Mouse (Mus musculus) kidney, postnatal 10 days (tissue): ENCODE measurements around the gene Plb1.

Experiments
- DNase-seq: peaks from one replicate; pipeline ENCODE4 v3.0.0; 2021; ENCODE audit warnings: mixed read lengths

Gene Plb1

DNA sequence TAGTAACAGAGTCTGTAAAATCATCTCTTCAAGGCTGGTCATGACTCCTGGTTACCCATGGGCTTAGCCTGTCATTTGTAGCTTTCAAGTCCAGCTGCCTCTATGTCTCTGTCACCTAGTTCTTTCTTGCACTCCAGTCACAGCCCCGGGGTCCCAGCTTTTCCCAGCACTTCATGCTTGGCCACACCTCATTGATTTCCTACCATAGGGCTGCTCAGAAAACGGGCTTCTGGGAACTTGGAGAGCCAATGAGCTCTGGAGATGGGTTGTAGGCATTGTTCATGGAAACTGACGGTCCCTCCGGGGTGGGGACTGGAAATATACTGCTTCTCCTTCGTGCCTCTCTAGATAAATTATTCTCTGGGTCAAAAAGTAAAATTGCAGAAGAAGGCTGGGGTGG is 28.2 kb downstream of the Plb1 start:
- DNase-seq: peak; percentile 13

GRCm38 (mm10) chr5:32261251-32261650 is 28.7 kb downstream of the Plb1 start:
- DNase-seq: no peak

- no peak for DNase-seq
Observed at GRCm38 (mm10) chr5:32262534-32262933, 30.0 kb downstream of the Plb1 start.

- no peak for DNase-seq
Observed at GRCm38 (mm10) chr5:32272502-32272901, 40.0 kb downstream of the Plb1 start.

DNA sequence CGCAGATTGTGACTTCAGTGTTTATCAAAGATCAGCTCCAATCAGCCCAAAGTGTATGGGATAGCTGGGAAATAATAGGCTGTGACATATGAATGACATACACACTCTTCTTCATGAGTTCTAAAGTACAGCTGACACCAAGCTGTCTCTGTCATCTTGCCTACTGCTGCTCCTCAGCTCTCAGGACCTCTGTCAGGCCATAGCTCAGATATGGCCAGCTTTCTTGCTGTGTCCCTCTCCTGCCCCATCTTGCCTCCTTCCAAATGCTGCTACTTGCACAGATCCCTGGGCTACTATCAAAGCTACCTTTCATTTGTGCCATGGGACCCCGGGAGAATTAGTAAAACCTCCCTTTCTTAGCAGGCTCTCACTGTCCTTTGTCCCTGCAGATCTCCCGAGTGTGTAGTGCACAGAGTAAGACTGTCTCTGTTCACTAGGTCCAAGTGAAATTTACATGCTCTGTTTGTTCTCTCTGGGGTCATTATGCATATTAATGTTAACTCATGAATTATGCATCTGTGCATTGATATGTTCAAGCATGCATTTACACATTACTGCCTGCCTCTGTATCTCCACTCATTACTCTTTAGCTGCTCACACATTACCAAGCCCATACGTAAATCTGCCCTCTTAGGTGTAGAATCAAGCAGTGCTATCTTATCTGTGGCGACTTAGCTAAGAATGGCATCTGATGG is 45.6 kb downstream of the Plb1 start:
- no peak for DNase-seq

DNA sequence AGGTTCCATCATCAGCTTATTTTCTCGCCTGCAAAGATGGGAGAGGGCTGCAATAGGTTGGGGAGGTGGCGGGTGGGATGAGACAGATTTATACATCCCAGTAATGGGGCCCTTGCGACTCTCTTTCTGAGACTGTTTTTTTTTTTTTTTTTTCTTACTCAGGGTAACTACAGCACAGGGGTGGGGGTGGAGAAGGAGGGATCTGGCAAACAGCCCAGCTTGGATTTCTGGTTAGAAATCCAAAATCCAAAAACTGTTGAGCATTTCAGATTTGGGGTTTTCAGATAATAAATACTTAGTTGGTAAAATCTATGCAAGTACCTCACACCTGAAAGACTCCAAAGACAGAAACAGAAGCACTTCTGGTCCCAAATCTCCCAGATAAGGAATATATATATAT is 47.6 kb downstream of the Plb1 start:
- no peak for DNase-seq

GRCm38 (mm10) chr5:32282345-32282744 is 49.8 kb downstream of the Plb1 start:
- DNase-seq: no peak

GRCm38 (mm10) chr5:32283457-32283856 is 50.9 kb downstream of the Plb1 start:
- DNase-seq: no peak

- DNase-seq: no peak
Observed at GRCm38 (mm10) chr5:32286315-32286714, 53.8 kb downstream of the Plb1 start.

- no peak for DNase-seq
Observed at GRCm38 (mm10) chr5:32288021-32288420, 55.5 kb downstream of the Plb1 start.

- DNase-seq: no peak
Observed at GRCm38 (mm10) chr5:32291316-32291715, 58.8 kb downstream of the Plb1 start.

DNA sequence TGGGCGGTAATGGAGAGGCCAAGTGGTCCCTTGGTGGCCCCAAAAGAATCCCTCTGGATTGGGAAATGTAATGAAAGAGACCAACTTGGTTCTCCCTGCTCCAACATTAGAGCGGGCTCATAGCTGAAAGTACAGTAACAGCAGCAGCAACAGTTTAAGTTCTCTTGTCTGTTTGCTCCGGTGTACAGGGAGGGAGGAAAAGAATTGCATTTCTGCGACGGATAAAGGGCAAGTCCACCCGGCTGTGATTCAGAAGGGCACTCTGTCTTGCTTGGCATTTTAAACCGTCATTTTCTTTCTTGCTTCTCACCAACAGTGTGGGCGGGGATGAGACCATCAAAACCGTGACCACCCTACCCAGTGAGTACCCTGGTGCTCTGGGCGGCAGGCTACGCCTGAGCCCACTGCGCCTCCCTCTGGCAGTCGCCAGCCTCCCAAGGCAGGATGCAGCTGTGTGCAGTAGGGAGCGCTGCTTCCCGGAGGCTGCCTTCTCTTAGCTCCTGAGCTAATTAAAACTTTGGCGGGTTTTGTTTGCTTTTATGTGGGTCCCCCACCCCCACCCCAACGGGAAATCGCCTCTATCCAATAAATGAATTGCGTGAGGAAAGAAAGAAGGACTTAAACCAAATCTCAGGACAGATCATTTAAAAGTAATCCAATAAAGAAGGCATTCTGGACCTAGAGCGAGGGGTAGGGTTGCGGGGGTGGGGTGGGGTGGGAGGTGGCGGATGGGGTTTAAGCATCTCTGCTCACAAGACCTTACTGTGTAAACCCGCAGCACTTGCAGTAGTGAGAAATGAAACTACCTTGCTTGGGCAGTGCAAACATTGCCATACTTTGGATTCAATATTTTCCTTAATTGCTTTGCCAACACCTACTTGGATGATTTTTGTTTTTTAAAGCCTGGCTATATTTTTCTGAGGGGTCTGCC is 70.7 kb downstream of the Plb1 start:
- peak; percentile 79 for DNase-seq

DNA sequence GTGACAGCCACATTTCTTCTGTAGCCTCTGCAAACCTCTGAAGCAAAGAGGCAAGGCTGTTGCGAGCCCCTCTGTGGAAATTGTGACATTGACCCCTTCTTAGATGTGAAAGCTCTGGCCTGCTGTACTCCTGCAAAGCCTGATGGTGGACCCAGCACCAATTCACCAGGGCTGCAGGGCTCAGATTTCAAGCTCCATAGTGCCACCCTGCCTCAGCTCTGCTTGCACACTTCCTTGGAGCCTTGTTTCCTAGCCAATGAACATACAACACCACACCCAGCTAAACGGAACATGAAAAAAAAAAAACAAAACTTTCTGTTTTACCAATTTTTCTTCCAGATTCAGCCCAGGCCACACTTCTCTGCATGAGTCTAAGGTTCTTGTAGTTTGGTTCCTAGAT is 74.6 kb downstream of the Plb1 start:
- DNase-seq: no peak

- DNase-seq: no peak
Observed at GRCm38 (mm10) chr5:32308647-32309046, 76.1 kb downstream of the Plb1 start.

DNA sequence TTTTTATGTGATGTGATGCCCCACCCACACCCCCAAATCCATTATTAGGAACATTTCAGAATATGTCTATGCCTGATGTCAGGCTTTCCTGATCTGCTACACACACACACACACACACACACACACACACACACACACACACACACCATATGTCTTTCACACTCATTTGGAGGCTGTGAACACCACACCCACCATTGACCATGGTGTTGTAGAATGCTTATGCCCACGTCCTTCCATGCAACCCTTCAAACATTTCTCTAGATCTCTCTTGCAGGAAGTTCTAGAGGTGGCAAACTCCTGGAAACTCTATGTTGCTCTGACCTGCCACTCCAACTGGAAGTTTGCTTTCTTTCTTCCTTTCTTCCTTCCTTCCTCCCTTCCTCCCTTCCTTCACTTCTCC is 77.2 kb downstream of the Plb1 start:
- DNase-seq: no peak

GRCm38 (mm10) chr5:32310802-32311201 is 78.3 kb downstream of the Plb1 start:
- DNase-seq: no peak

DNA sequence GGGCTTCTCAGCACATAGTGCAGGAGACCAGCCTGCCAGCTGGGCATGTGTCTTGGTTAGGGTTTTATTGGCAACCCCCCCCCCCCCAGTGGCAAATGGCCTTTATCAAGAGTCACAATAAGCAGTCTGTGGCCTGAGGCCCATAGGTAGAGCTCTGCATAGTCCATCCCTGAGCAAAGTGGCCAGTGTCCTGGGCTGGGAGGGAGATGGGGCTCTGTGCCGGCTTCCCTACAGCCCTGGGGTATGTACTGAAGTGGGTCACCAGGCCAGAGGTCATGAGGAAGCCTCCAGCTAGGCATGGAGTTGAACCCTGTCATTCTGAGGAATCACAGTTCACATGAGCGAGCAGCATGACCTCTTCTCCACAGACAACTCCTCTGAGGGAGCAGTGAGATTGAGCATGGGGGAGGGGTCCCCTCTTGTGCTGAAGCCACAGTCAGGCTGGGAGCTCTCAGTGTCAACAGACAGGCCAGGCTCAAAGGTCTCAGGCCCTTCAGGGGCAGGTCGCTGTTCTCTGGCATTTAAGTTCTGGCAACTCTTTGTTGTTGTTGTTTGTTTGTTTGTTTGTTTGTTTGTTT is 79.2 kb downstream of the Plb1 start:
- DNase-seq: no peak

- no peak for DNase-seq
Observed at GRCm38 (mm10) chr5:32313671-32314070, 81.2 kb downstream of the Plb1 start.

- no peak for DNase-seq
Observed at GRCm38 (mm10) chr5:32314731-32315130, 82.2 kb downstream of the Plb1 start.

DNA sequence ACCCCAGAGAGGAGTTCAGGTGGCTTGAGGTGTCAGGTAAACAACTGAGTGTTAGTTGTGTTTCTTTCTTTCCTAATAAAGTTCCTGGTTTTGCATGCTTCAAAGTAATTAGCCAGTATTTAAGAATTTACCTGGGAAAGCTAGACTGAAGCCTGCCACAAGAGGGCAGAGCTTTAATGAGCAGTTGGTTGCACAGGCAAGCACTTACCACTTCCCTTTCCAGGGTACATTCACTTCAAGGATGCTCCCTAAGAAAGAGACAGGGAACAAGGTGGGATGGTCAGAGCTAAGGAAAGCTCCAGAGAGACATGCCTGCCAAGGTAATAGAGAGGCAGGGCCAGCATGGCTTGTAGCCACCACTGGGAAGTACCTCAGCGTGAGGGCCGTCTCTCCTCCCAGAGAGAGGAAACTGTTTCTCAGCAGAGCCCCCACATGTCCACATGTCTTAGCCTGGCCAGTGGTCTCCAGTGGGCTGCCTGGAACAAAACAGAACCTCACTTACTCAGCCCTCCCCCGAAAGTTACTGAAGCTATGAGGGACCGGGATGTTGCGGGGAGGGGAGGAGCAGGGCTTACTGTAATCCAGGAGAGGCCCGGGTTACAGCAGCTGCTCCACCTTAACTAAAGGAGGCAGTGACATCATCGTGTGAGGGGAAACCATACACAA is 89.8 kb downstream of the Plb1 start:
- peak; percentile 79 for DNase-seq

- DNase-seq: no peak
Observed at GRCm38 (mm10) chr5:32328139-32328538, 95.6 kb downstream of the Plb1 start.

GRCm38 (mm10) chr5:32332591-32332990 is 100.1 kb downstream of the Plb1 start:
- no peak for DNase-seq

DNA sequence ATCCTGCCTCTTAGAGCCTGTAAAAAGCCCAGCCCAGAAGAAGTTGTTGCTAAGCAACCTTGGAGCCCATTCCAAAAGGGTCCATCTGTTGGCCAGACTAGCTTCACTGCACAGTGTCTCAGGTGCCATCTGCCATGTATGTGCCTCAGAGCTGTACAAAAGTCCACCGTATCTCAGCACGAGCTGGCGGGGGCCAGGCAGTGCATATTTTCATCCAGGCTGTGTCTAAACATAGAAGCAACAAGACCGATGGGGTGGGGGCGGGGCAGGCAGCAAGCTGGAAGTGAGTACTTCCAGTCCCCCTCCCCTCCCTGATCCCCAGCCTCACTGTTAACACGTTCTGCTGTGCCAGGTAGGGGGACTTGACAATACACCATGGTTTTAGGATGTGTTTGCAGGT is 102.7 kb downstream of the Plb1 start:
- peak; percentile 82 for DNase-seq
